ENCODE assay signal across 26 mouse cellular contexts in genomic region chr2:104043624-104044478, GRCm38 (mm10). TPM values are rescaled to one million over a fixed set of nuclear protein-coding genes. Genes with fewer than 3 reads are reported as not detected.
A peak's percentile ranks its signal among the peaks of the same experiment; 100 is the strongest.
DNase-seq lines count a peak whose midpoint lies in the region; ATAC-seq and TF ChIP-seq lines count a peak whose summit lies in the region.
"Had no signal": no experiment of that assay in that cellular context is flagged by ENCODE, and none has a peak within 500 bp of the region (broad histone marks: within the 10 kb centered on the region; RNA-seq: fewer than 3 reads in every experiment).

No protein-coding gene starts in this region.

- H3K9ac ChIP-seq in heart, adult 2 months (ENCODE audit: low read depth, low read length) = no peak overlapping the region
- H3K9ac ChIP-seq in stomach, embryonic 16.5 days (ENCODE audit: low read length) = no peak overlapping the region
- no peak overlapping the region for H3K9ac ChIP-seq in stomach, postnatal 0 days (ENCODE audit: low read length)
- no peak overlapping the region for H3K9ac ChIP-seq in liver, postnatal 0 days (replicated peaks)
- H3K9ac ChIP-seq: midbrain, embryonic 13.5 days had no signal

- 0 out of 2 replicates have a peak, but pooled peaks have one; percentile 62 for ATAC-seq in stomach, embryonic 16.5 days (ENCODE audit: insufficient read depth, low FRiP score)
- ATAC-seq in stomach, postnatal 0 days (ENCODE audit: low FRiP score, low TSS enrichment) = no peak; the same call in 1 of the 2 replicates
- ATAC-seq in liver, postnatal 0 days = peak; percentile 60; the same call in 1 of the 2 replicates
- ATAC-seq: forebrain, embryonic 14.5 days; midbrain, embryonic 13.5 days had no signal

- intact Hi-C loops in heart, adult 2 months (cut with DNase I) = no loop called here
- intact Hi-C loops in left cerebral cortex, postnatal 36 days (cut with DNase I) = no loop called here

- H3K27ac ChIP-seq in heart, adult 2 months = no peak overlapping the region
- H3K27ac ChIP-seq in stomach, embryonic 16.5 days (ENCODE audit: low read length) = no peak overlapping the region
- no peak overlapping the region for H3K27ac ChIP-seq in stomach, postnatal 0 days (replicated peaks)
- peak overlapping the region; percentile 48; the same call in 1 of the 2 replicates for H3K27ac ChIP-seq in liver, postnatal 0 days (ENCODE audit: low read depth)
- H3K27ac ChIP-seq: limb, embryonic 10.5 days; macrophage; midbrain, embryonic 13.5 days had no signal

- H3K4me1 ChIP-seq in heart, adult 2 months (ENCODE audit: control insufficient read depth, insufficient read depth, low read length) = peaks cover 2% of the 10 kb centered on the region
- H3K4me1 ChIP-seq in stomach, embryonic 16.5 days (ENCODE audit: control insufficient read depth, insufficient read depth, low read length) = peaks cover 5% of the 10 kb centered on the region
- no peaks in the 10 kb centered on the region for H3K4me1 ChIP-seq in stomach, postnatal 0 days (replicated peaks; ENCODE audit: control insufficient read depth, insufficient read depth)
- H3K4me1 ChIP-seq in liver, postnatal 0 days (ENCODE audit: insufficient read depth) = peaks cover 17% of the 10 kb centered on the region
- H3K4me1 ChIP-seq: limb, embryonic 10.5 days; midbrain, embryonic 13.5 days had no signal

- peak; percentile 63 for DNase-seq in heart, adult 11 months
- DNase-seq in heart, adult 2 months = no peak
- no peak for DNase-seq in stomach, postnatal 0 days (ENCODE audit: low spot score)
- no peak for DNase-seq in liver, postnatal 0 days
- DNase-seq in skeletal muscle tissue, adult 2 months (ENCODE audit: low read depth, low spot score) = peak; percentile 63
- DNase-seq in left cerebral cortex, postnatal 36 days (ENCODE audit: low spot score in 2 of 2) = no peak
- no peak for DNase-seq in natural killer cell, adult 2 months (ENCODE audit: low spot score in 2 of 2)
- DNase-seq: cerebellum, adult 18-20 months; heart, postnatal 4 days; retina, postnatal 1 day; spleen, adult 18-20 months; thymus, postnatal 14 days had no signal

- TF ChIP-seq POLR2A in heart, adult 2 months (IDR thresholded peaks at IDR 0.05; ENCODE audit: insufficient read depth, low read depth, low read length) = no peak

- H3K4me3 ChIP-seq in heart, adult 2 months = no peak overlapping the region
- no peak overlapping the region for H3K4me3 ChIP-seq in stomach, embryonic 16.5 days (replicated peaks; ENCODE audit: low read length)
- no peak overlapping the region for H3K4me3 ChIP-seq in stomach, postnatal 0 days (ENCODE audit: low read depth, low read length)
- H3K4me3 ChIP-seq in liver, postnatal 0 days (ENCODE audit: low read depth, low read length) = no peak overlapping the region
- H3K4me3 ChIP-seq: limb, embryonic 10.5 days; midbrain, embryonic 13.5 days; myocyte had no signal

- H3K79me2 ChIP-seq in heart, adult 2 months (replicated peaks; ENCODE audit: control insufficient read depth, insufficient read depth, low read length) = no peaks in the 10 kb centered on the region; the same call in 1 of the 2 replicates

- H3K9me3 ChIP-seq in stomach, embryonic 16.5 days (replicated peaks; ENCODE audit: control insufficient read depth, low read length) = no peaks in the 10 kb centered on the region
- H3K9me3 ChIP-seq in stomach, postnatal 0 days (ENCODE audit: control insufficient read depth, low read length) = no peaks in the 10 kb centered on the region
- no peaks in the 10 kb centered on the region for H3K9me3 ChIP-seq in liver, postnatal 0 days (ENCODE audit: low read length)
- H3K9me3 ChIP-seq: limb, embryonic 10.5 days; midbrain, embryonic 13.5 days had no signal

- H3K4me2 ChIP-seq in stomach, embryonic 16.5 days (ENCODE audit: low read depth, low read length) = no peak overlapping the region
- H3K4me2 ChIP-seq in stomach, postnatal 0 days (replicated peaks; ENCODE audit: low read depth) = no peak overlapping the region
- H3K4me2 ChIP-seq in liver, postnatal 0 days (ENCODE audit: low read depth, low read length) = no peak overlapping the region
- H3K4me2 ChIP-seq: midbrain, embryonic 13.5 days had no signal

- TF ChIP-seq EP300 in heart, adult 2 months (IDR thresholded peaks at IDR 0.05; ENCODE audit: insufficient read depth, low read depth, low read length) = no peak
- TF ChIP-seq EP300 in stomach, postnatal 0 days (optimal IDR thresholded peaks at IDR 0.05) = no peak
- TF ChIP-seq EP300 in liver, postnatal 0 days (IDR thresholded peaks at IDR 0.05; ENCODE audit: low read depth) = no peak

- H3K27me3 ChIP-seq in heart, adult 2 months (ENCODE audit: control insufficient read depth, insufficient read depth, low read length) = no peaks in the 10 kb centered on the region
- H3K27me3 ChIP-seq in stomach, embryonic 16.5 days (ENCODE audit: control insufficient read depth, insufficient read depth, low read length) = no peaks in the 10 kb centered on the region
- H3K27me3 ChIP-seq in stomach, postnatal 0 days (ENCODE audit: control insufficient read depth, insufficient read depth, low read length) = no peaks in the 10 kb centered on the region
- no peaks in the 10 kb centered on the region for H3K27me3 ChIP-seq in liver, postnatal 0 days (ENCODE audit: insufficient read depth, low read length)
- H3K27me3 ChIP-seq: midbrain, embryonic 13.5 days had no signal

- no peak for TF ChIP-seq CTCF in heart, adult 2 months (IDR thresholded peaks at IDR 0.05)
- no peak for TF ChIP-seq CTCF in stomach, postnatal 0 days (IDR thresholded peaks at IDR 0.05; ENCODE audit: low read depth)
- TF ChIP-seq CTCF in liver, postnatal 0 days (IDR thresholded peaks at IDR 0.05; ENCODE audit: low read depth) = no peak

- WGBS in heart, adult 2 months = 51% methylated on average over 5 of the region's 5 CpGs
- 36% methylated on average over 3 of the region's 5 CpGs for WGBS in stomach, embryonic 16.5 days
- WGBS in stomach, postnatal 0 days = 35% methylated on average over 4 of the region's 5 CpGs
- whole genome bisulfite sequencing in liver, postnatal 0 days (ENCODE audit: insufficient replicate concordance) = 49% methylated on average over 5 of the region's 5 CpGs

- H3K36me3 ChIP-seq in heart, adult 2 months (ENCODE audit: control insufficient read depth, insufficient read depth, low read length) = peaks cover 27% of the 10 kb centered on the region
- H3K36me3 ChIP-seq in stomach, embryonic 16.5 days (ENCODE audit: control insufficient read depth, insufficient read depth, low read length) = 0 out of 2 replicates have a peak, but pooled peaks cover 2% of the 10 kb centered on the region
- peaks cover 9% of the 10 kb centered on the region; the same call in 1 of the 2 replicates for H3K36me3 ChIP-seq in stomach, postnatal 0 days (ENCODE audit: control insufficient read depth, insufficient read depth, low read length)
- H3K36me3 ChIP-seq in liver, postnatal 0 days (replicated peaks; ENCODE audit: insufficient read depth, low read length) = peaks cover 50% of the 10 kb centered on the region

RNA-seq across cellular contexts. Expression of gene 4931422A03Rik, which starts 15.7 kb away (rescaled TPM):
- total RNA-seq in heart, adult 2 months (2021) = not detected
- polyA plus RNA-seq in heart, adult 2 months (2012; rRNA removed) = not detected in 2 replicates
- 2.0 and 2.2 TPM in 2 replicates for polyA plus RNA-seq in stomach, embryonic 16.5 days (2015; fragmentation: Nextera tagmentation; extraction: Ambion mirVana)
- polyA plus RNA-seq in stomach, postnatal 0 days (2015; fragmentation: Nextera tagmentation; extraction: Ambion mirVana) = 0.80 and 1.0 TPM in 2 replicates
- polyA plus RNA-seq in liver, postnatal 0 days (2015; fragmentation: Nextera tagmentation; extraction: Ambion mirVana) = 1.0 and 1.5 TPM in 2 replicates
- total RNA-seq in left cerebral cortex, postnatal 36 days (2021) = not detected
- total RNA-seq: adrenal gland, postnatal 10 days; heart, postnatal 4 days; layer of hippocampus, adult 18-20 months; left cerebral cortex, adult 18-20 months; neutrophil, adult 5-6 weeks had no signal
- polyA plus RNA-seq: cortical plate, adult 2 months; macrophage had no signal

RNA-seq across cellular contexts. Expression of gene Fbxo3, which starts 16.3 kb away (rescaled TPM):
- total RNA-seq in heart, adult 2 months (2021) = 10 to 100 TPM; 46.8 to 57.1 TPM
- 23.2 and 51.4 TPM in 2 replicates for polyA plus RNA-seq in heart, adult 2 months (2012; rRNA removed)
- polyA plus RNA-seq in stomach, embryonic 16.5 days (2015; fragmentation: Nextera tagmentation; extraction: Ambion mirVana) = 64.2 and 65.7 TPM in 2 replicates
- 38.4 and 39.4 TPM in 2 replicates for polyA plus RNA-seq in stomach, postnatal 0 days (2015; fragmentation: Nextera tagmentation; extraction: Ambion mirVana)
- 41.6 and 41.9 TPM in 2 replicates for polyA plus RNA-seq in liver, postnatal 0 days (2015; fragmentation: Nextera tagmentation; extraction: Ambion mirVana)
- total RNA-seq in left cerebral cortex, postnatal 36 days (2021) = 10 to 100 TPM; 54.5 to 57.6 TPM

RNA-seq across cellular contexts. Expression of gene Gm10912, which starts 21.8 kb away (rescaled TPM):
- total RNA-seq in heart, adult 2 months (2021) = under 1 TPM; 0.14 to 0.31 TPM
- 0.15 and 0.20 TPM in 2 replicates for polyA plus RNA-seq in heart, adult 2 months (2012; rRNA removed)
- polyA plus RNA-seq in stomach, embryonic 16.5 days (2015; fragmentation: Nextera tagmentation; extraction: Ambion mirVana) = not detected in 2 replicates
- polyA plus RNA-seq in stomach, postnatal 0 days (2015; fragmentation: Nextera tagmentation; extraction: Ambion mirVana) = not detected in 2 replicates
- 0.11 TPM in 1 of 2 replicates, not detected in the other for polyA plus RNA-seq in liver, postnatal 0 days (2015; fragmentation: Nextera tagmentation; extraction: Ambion mirVana)
- total RNA-seq in left cerebral cortex, postnatal 36 days (2021) = under 1 TPM; 0.32 to 0.95 TPM
- polyA plus RNA-seq: forebrain, embryonic 14.5 days; heart, embryonic 14.5 days; limb, embryonic 10.5 days; macrophage; midbrain, embryonic 13.5 days; myocyte; stomach, embryonic 14.5 days had no signal

RNA-seq across cellular contexts. Expression of gene Gm10799, which starts 24.5 kb away (rescaled TPM):
- not detected for total RNA-seq in heart, adult 2 months (2021)
- not detected in 2 replicates for polyA plus RNA-seq in heart, adult 2 months (2012; rRNA removed)
- not detected in 2 replicates for polyA plus RNA-seq in stomach, embryonic 16.5 days (2015; fragmentation: Nextera tagmentation; extraction: Ambion mirVana)
- polyA plus RNA-seq in stomach, postnatal 0 days (2015; fragmentation: Nextera tagmentation; extraction: Ambion mirVana) = not detected in 2 replicates
- not detected in 2 replicates for polyA plus RNA-seq in liver, postnatal 0 days (2015; fragmentation: Nextera tagmentation; extraction: Ambion mirVana)
- total RNA-seq in left cerebral cortex, postnatal 36 days (2021) = not detected
- total RNA-seq: adrenal gland, postnatal 10 days; granulocyte monocyte progenitor cell, adult 5-6 weeks; heart, postnatal 4 days; layer of hippocampus, adult 18-20 months; left cerebral cortex, adult 18-20 months; neutrophil, adult 5-6 weeks had no signal
- polyA plus RNA-seq: cortical plate, adult 2 months; forebrain, embryonic 14.5 days; heart, embryonic 14.5 days; limb, embryonic 10.5 days; macrophage; midbrain, embryonic 13.5 days; myocyte; stomach, embryonic 14.5 days had no signal

RNA-seq across cellular contexts. Expression of gene Cd59b, which starts 25.8 kb away (rescaled TPM):
- 1 to 10 TPM; 3.1 to 3.3 TPM for total RNA-seq in heart, adult 2 months (2021)
- polyA plus RNA-seq in heart, adult 2 months (2012; rRNA removed) = 6.9 and 19.4 TPM in 2 replicates
- 5.5 and 6.8 TPM in 2 replicates for polyA plus RNA-seq in stomach, embryonic 16.5 days (2015; fragmentation: Nextera tagmentation; extraction: Ambion mirVana)
- polyA plus RNA-seq in stomach, postnatal 0 days (2015; fragmentation: Nextera tagmentation; extraction: Ambion mirVana) = 5.5 and 6.4 TPM in 2 replicates
- 4.4 and 4.5 TPM in 2 replicates for polyA plus RNA-seq in liver, postnatal 0 days (2015; fragmentation: Nextera tagmentation; extraction: Ambion mirVana)
- 1 to 10 TPM in 1 of 2 experiments, under 1 TPM in 1; 0.42 to 1.2 TPM for total RNA-seq in left cerebral cortex, postnatal 36 days (2021)
- total RNA-seq: granulocyte monocyte progenitor cell, adult 5-6 weeks; neutrophil, adult 5-6 weeks had no signal
- polyA plus RNA-seq: macrophage, myocyte had no signal

Comparison
In these comparisons a context has a peak if more than half of its experiments do, and no peak if none do; other contexts are left out.
1. DNase-seq: peak in heart, adult 11 months (single experiment) and skeletal muscle tissue, adult 2 months (single experiment); none in heart, adult 2 months (0 of 2), stomach, postnatal 0 days (single experiment), liver, postnatal 0 days (single experiment), left cerebral cortex, postnatal 36 days (0 of 2) and natural killer cell, adult 2 months (0 of 2).